Comparison of ENCODE assay signal across 8 mouse cellular contexts in the genomic region with DNA sequence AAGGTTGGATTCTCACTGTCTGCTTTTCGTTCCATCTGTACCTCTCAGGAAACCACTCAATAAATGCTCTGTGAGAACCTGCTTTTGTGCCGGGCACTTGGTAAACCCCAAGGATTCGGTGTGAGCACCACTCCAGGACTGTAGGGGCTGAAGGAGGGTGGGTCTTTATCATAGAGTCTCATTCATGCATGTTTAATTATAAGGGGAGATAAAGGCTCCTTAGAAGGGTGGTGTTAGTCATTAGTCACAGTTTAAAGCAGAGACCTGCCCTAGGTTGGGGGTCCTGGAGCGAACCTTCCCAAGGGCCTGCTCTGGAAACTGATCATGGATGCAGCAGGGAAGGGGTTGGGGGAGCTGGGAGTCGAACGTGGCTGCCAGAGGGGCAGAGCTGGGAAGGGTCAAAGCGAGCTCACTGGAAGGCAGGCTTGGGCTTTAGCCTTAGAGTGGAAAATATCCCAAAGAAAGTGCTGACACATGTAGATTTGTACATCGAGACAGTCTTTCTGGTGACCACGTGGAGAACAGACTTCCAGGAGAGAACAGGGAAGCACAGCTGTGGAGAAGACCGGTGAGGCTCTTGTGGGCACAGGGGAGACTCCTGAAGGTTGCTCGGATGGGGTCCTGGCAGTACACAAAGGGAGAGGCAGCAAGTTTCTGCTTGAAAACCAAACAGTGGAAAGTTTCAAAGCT. TPM values are rescaled to one million over a fixed set of nuclear protein-coding genes. Genes with fewer than 3 reads are reported as not detected.
DNase-seq lines count a peak whose midpoint lies in the region; ATAC-seq and TF ChIP-seq lines count a peak whose summit lies in the region.

No protein-coding gene starts in this region.

- intact Hi-C loops in heart, adult 2 months (cut with DNase I): no loop called here

- H3K79me2 ChIP-seq in heart, adult 2 months (replicated peaks; ENCODE audit: control insufficient read depth, insufficient read depth, low read length): no peaks in the 10 kb centered on the region

- H3K4me1 ChIP-seq in heart, embryonic 14.5 days (ENCODE audit: control insufficient read depth in 2 of 2, insufficient read depth in 2 of 2, low read length in 2 of 2): peaks cover 30 to 36% of the 10 kb centered on the region in 2 experiments
- no peaks in the 10 kb centered on the region for H3K4me1 ChIP-seq in heart, adult 2 months (ENCODE audit: control insufficient read depth, insufficient read depth, low read length)

- H3K36me3 ChIP-seq in heart, embryonic 14.5 days (ENCODE audit: control insufficient read depth, insufficient read depth, low read length): no peaks in the 10 kb centered on the region
- H3K36me3 ChIP-seq in heart, adult 2 months (ENCODE audit: control insufficient read depth, insufficient read depth, low read length): no peaks in the 10 kb centered on the region

- H3K27ac ChIP-seq in heart, embryonic 14.5 days (replicated peaks in 1 of 2; ENCODE audit: control insufficient read depth in 1 of 2, insufficient read depth in 1 of 2, low read depth in 2 of 2, low read length in 2 of 2): peak overlapping the region; percentile 51 to 54
- H3K27ac ChIP-seq in heart, adult 2 months: no peak overlapping the region

- no peaks in the 10 kb centered on the region for H3K27me3 ChIP-seq in heart, embryonic 14.5 days (ENCODE audit: control insufficient read depth, insufficient read depth, low read length)
- no peaks in the 10 kb centered on the region for H3K27me3 ChIP-seq in heart, adult 2 months (ENCODE audit: control insufficient read depth, insufficient read depth, low read length)

- no peak for DNase-seq in heart, adult 2 months
- DNase-seq in spleen, adult 12 weeks (ENCODE audit: low spot score): peak; percentile 31
- DNase-seq in spleen, postnatal 14 days (ENCODE audit: low spot score in 2 of 2): no peak
- peak; percentile 67 for DNase-seq in liver
- DNase-seq in yolk sac, embryonic 10.5 days (ENCODE audit: low spot score): peak; percentile 55
- no peak for DNase-seq in thymus, postnatal 36 days
- DNase-seq in adrenal gland, adult 18-20 months (ENCODE audit: low spot score in 2 of 2): no peak

- H3K9me3 ChIP-seq in heart, embryonic 14.5 days (ENCODE audit: control insufficient read depth, low read length): no peaks in the 10 kb centered on the region

- TF ChIP-seq EP300 in heart, adult 2 months (IDR thresholded peaks at IDR 0.05; ENCODE audit: insufficient read depth, low read depth, low read length): no peak

- WGBS in heart, embryonic 14.5 days: 54% methylated on average over 11 of the region's 11 CpGs
- 60% methylated on average over 11 of the region's 11 CpGs for WGBS in heart, adult 2 months

- no peak overlapping the region for H3K9ac ChIP-seq in heart, embryonic 14.5 days (ENCODE audit: low read length)
- H3K9ac ChIP-seq in heart, adult 2 months (ENCODE audit: low read depth, low read length): no peak overlapping the region

- ATAC-seq in heart, embryonic 14.5 days (ENCODE audit: insufficient number of reproducible peaks, insufficient read depth, low FRiP score, low read depth): no peak

- TF ChIP-seq CTCF in heart, adult 2 months (IDR thresholded peaks at IDR 0.05): no peak

- no peak for TF ChIP-seq POLR2A in heart, adult 2 months (IDR thresholded peaks at IDR 0.05; ENCODE audit: insufficient read depth, low read depth, low read length)

- H3K4me3 ChIP-seq in heart, embryonic 14.5 days (ENCODE audit: control insufficient read depth in 1 of 2, insufficient read depth in 1 of 2, low read depth in 1 of 2, low read length in 2 of 2): no peak overlapping the region
- H3K4me3 ChIP-seq in heart, adult 2 months: no peak overlapping the region

- H3K4me2 ChIP-seq in heart, embryonic 14.5 days (ENCODE audit: low read length): no peak overlapping the region

RNA-seq across cellular contexts. Expression of a gene that starts 13.1 kb away (rescaled TPM):
- 8.5 and 8.7 TPM in 2 replicates for polyA plus RNA-seq in heart, embryonic 14.5 days (2014; fragmentation: Nextera tagmentation; extraction: Ambion mirVana)
- 10 to 100 TPM; 20.4 to 20.6 TPM for total RNA-seq in heart, adult 2 months (2021)
- 6.8 and 10.8 TPM in 2 replicates for polyA plus RNA-seq in heart, adult 2 months (2012; rRNA removed)
- total RNA-seq in adrenal gland, adult 18-20 months (2021): 10 to 100 TPM; 15.4 to 20.0 TPM

RNA-seq across cellular contexts. Expression of a gene that starts 42.5 kb away (rescaled TPM):
- 515 and 527 TPM in 2 replicates for polyA plus RNA-seq in heart, embryonic 14.5 days (2014; fragmentation: Nextera tagmentation; extraction: Ambion mirVana)
- 100 to 1,000 TPM; 157 to 180 TPM for total RNA-seq in heart, adult 2 months (2021)
- 53.5 and 79.3 TPM in 2 replicates for polyA plus RNA-seq in heart, adult 2 months (2012; rRNA removed)
- total RNA-seq in adrenal gland, adult 18-20 months (2021): 100 to 1,000 TPM; 290 to 293 TPM

Comparison
In these comparisons a context has a peak if more than half of its experiments do, and no peak if none do; other contexts are left out.
1. DNase-seq: peak in spleen, adult 12 weeks (single experiment), liver (single experiment) and yolk sac, embryonic 10.5 days (single experiment); none in heart, adult 2 months (0 of 2), spleen, postnatal 14 days (0 of 2), thymus, postnatal 36 days (0 of 2) and adrenal gland, adult 18-20 months (0 of 2).